Mouse (Mus musculus) megakaryocyte, embryonic 14.5 days (primary cell): ENCODE data around the gene Hmga1b. TPM values are rescaled to one million over a fixed set of nuclear protein-coding genes. Genes with fewer than 3 reads are reported as not detected.
"Not testable (repeated sequence)": the region's sequence is repeated elsewhere in the genome, so short reads cannot be mapped to it uniquely, and the experiment has no call there.

ENCODE experiments used
- H3K27me3 ChIP-seq: replicated peaks from 2 replicates; pipeline ENCODE3; 2012; ENCODE audit warnings: inconsistent platforms
- H3K36me3 ChIP-seq: replicated peaks from 2 replicates; pipeline ENCODE3; 2012; ENCODE audit warnings: low read length, inconsistent platforms, mixed read lengths
- H3K4me1 ChIP-seq: 2 replicates; pipeline ENCODE4 v1.6.1; 2012; ENCODE audit warnings: inconsistent platforms
- H3K4me3 ChIP-seq: replicated peaks from 2 replicates; pipeline ENCODE3; 2012; ENCODE audit warnings: moderate library complexity, mild to moderate bottlenecking, inconsistent platforms
- H3K9me3 ChIP-seq: 2 replicates; pipeline ENCODE4 v1.6.1; 2012; ENCODE audit warnings: inconsistent platforms
- FLI1 ChIP-seq: IDR thresholded peaks from 2 replicates; pipeline ENCODE4 v1.6.1; 2012; ENCODE audit warnings: low read length, inconsistent platforms, mixed read lengths
- GATA1 ChIP-seq: IDR thresholded peaks from 3 replicates; pipeline ENCODE4 v1.6.1; 2012; ENCODE audit warnings: mixed read lengths, low read length, inconsistent platforms, borderline replicate concordance
- polyA plus RNA-seq: library from polyadenylated mRNA; stranded (reverse); fragments of >175 nt; gene quantifications from 2 replicates; pipeline ENCODE4 v1.2.3, GENCODE M21; 2012; ENCODE audit warnings: low replicate concordance; ENCODE audit not compliant: insufficient read depth

Gene Hmga1b
- 601 and 1,141 TPM in 2 replicates for polyA plus RNA-seq

GRCm38 (mm10) chr11:120762672-120763041 is at the start of gene Hmga1b:
Gene Hmga1b, plus strand, starts transcription at chr11:120762794.
- Histone ChIP-seq H3K4me1 (peaks cover 16% of the 10 kb centered on the region), H3K4me3 (peak within 1 kb of the TSS; percentile 26), H3K27me3 (peaks cover 38% of the 10 kb centered on the region), H3K9me3 (peaks cover 44% of the 10 kb centered on the region)
- not testable (repeated sequence) for H3K36me3 ChIP-seq

- H3K36me3 ChIP-seq, result peaks cover 73% of the 10 kb centered on the region
- peak within 1 kb of the TSS; percentile 96 for H3K4me3 ChIP-seq
- H3K27me3 ChIP-seq, result no peaks in the 10 kb centered on the region
- peaks cover 53% of the 10 kb centered on the region for H3K4me1 ChIP-seq
- no peaks in the 10 kb centered on the region for H3K9me3 ChIP-seq
- TF ChIP-seq FLI1 (no peak; the same call in 1 of the 2 replicates), GATA1 (no peak)
Observed at GRCm38 (mm10) chr11:120713580-120714518, 48.7 kb upstream of the Hmga1b start, which contains the start of the genes Cenpx and Lrrc45. Gene Cenpx, minus strand, starts transcription at chr11:120713738. Gene Lrrc45, plus strand, starts transcription at chr11:120713925.

GRCm38 (mm10) chr11:120714546-120714945 is 48.0 kb upstream of the Hmga1b start:
- peak overlapping the region; percentile 96 for H3K4me3 ChIP-seq
- H3K36me3 ChIP-seq, result peaks cover 73% of the 10 kb centered on the region
- H3K9me3 ChIP-seq, result no peaks in the 10 kb centered on the region
- no peaks in the 10 kb centered on the region for H3K27me3 ChIP-seq
- TF ChIP-seq GATA1, result no peak
- H3K4me1 ChIP-seq, result peaks cover 53% of the 10 kb centered on the region

- no peak for TF ChIP-seq GATA1
- no peak for TF ChIP-seq FLI1
- H3K4me1 ChIP-seq, result peaks cover 53% of the 10 kb centered on the region
- H3K9me3 ChIP-seq, result no peaks in the 10 kb centered on the region
- no peaks in the 10 kb centered on the region for H3K27me3 ChIP-seq
- H3K4me3 ChIP-seq, result peak overlapping the region; percentile 96
- peaks cover 73% of the 10 kb centered on the region for H3K36me3 ChIP-seq
Observed at GRCm38 (mm10) chr11:120715131-120715530, 47.5 kb upstream of the Hmga1b start.

GRCm38 (mm10) chr11:120719242-120719641 is 43.4 kb upstream of the Hmga1b start:
- H3K27me3 ChIP-seq, result peaks cover 28% of the 10 kb centered on the region
- H3K36me3 ChIP-seq, result peaks cover 68% of the 10 kb centered on the region
- TF ChIP-seq FLI1 (no peak), GATA1 (no peak)

GRCm38 (mm10) chr11:120719841-120720376 is 42.7 kb upstream of the Hmga1b start:
- Histone ChIP-seq H3K4me1 (peaks cover 43% of the 10 kb centered on the region), H3K4me3 (no peak overlapping the region), H3K9me3 (no peaks in the 10 kb centered on the region), H3K36me3 (peaks cover 72% of the 10 kb centered on the region), H3K27me3 (peaks cover 28% of the 10 kb centered on the region)
- TF ChIP-seq FLI1 (no peak), GATA1 (no peak)

More at GRCm38 (mm10) chr11:120719242-120719641, 43.4 kb upstream of the Hmga1b start:
- no peaks in the 10 kb centered on the region for H3K9me3 ChIP-seq
- no peak overlapping the region for H3K4me3 ChIP-seq
- H3K4me1 ChIP-seq, result peaks cover 50% of the 10 kb centered on the region

- Histone ChIP-seq H3K9me3 (no peaks in the 10 kb centered on the region), H3K27me3 (peaks cover 30% of the 10 kb centered on the region), H3K4me3 (peak overlapping the region; percentile 88), H3K4me1 (peaks cover 42% of the 10 kb centered on the region), H3K36me3 (peaks cover 72% of the 10 kb centered on the region)
- TF ChIP-seq GATA1, result no peak
- no peak for TF ChIP-seq FLI1
Observed at GRCm38 (mm10) chr11:120720450-120720849, 42.1 kb upstream of the Hmga1b start.

- Histone ChIP-seq H3K4me1 (peaks cover 44% of the 10 kb centered on the region), H3K36me3 (peaks cover 71% of the 10 kb centered on the region), H3K9me3 (no peaks in the 10 kb centered on the region), H3K4me3 (peak within 1 kb of the TSS; percentile 88), H3K27me3 (peaks cover 30% of the 10 kb centered on the region)
- TF ChIP-seq GATA1 (no peak), FLI1 (no peak)
Observed at GRCm38 (mm10) chr11:120721124-120722066, 41.2 kb upstream of the Hmga1b start, which contains the start of gene Rac3. Gene Rac3, plus strand, starts transcription at chr11:120721470.

GRCm38 (mm10) chr11:120722067-120722630 is 40.4 kb upstream of the Hmga1b start:
- Histone ChIP-seq H3K4me3 (peak overlapping the region; percentile 88), H3K36me3 (peaks cover 63% of the 10 kb centered on the region), H3K27me3 (peaks cover 30% of the 10 kb centered on the region), H3K9me3 (no peaks in the 10 kb centered on the region), H3K4me1 (peaks cover 44% of the 10 kb centered on the region)
- TF ChIP-seq FLI1, result no peak
